Mouse (Mus musculus) spleen, postnatal 36 days (tissue): ENCODE measurements around the gene Tmem37.

ENCODE experiments used
- DNase-seq, 2 experiments: peaks; one replicate each; pipeline ENCODE4 v3.0.0; 2022; ENCODE audit warnings: low spot score in 2 of 2, mixed read lengths in 1 of 2

Gene Tmem37

DNA sequence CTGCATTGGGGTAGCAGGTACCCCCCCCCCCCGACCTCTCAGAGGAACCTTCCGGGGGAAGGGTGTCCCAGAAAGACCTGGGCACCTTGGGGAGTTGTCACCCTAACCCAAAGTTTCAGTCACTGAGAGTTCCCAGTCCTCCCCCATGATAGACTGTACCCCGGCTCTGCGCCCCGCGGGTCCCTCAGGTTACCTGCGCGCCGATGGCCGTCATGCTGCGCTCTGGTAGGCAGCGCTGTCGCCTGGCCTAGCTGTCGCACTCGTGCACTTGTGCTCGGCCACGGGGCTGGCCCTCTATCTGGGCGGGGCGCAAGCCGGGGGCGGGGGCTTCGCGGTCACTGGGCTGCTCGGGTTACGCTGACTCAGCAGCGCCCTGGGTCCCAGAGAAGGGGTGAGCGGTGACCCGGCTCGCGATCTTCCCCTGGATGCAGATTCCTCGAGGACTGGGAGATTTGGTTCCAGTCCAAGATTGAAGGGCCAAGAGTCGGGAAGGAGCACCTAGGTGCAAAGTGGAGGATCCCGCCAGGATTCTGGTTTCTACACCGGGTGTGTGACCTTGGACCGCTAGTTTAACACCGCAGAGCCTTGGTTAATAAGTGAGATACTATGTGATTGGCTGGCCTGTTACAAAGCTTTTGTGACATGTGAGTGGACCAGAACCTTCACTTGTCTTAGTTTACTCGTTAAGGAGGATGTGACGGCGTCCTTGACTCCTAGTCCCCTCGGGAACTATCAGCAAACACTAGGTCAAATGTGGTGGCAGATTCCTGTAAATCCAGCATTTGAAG lies at the start of gene Tmem37:
Gene Tmem37, minus strand, starts transcription at position 556 of the 788 bp plus-strand sequence.
- DNase-seq, result peak; percentile 27 to 30

- DNase-seq, result no peak
These were observed 48.9 kb upstream of the Tmem37 start for GRCm38 (mm10) chr1:120122634-120123383.

GRCm38 (mm10) chr1:120121930-120122530 lies 48.2 kb upstream of the Tmem37 start:
- DNase-seq, result no peak

GRCm38 (mm10) chr1:120120969-120121811 lies 47.3 kb upstream of the Tmem37 start, which contains the start of the genes Dbi and 3110009E18Rik:
Dbi (minus strand) TSS chr1:120121078.
3110009E18Rik (plus strand) TSS chr1:120121187.
- DNase-seq, result peak; percentile 97

DNA sequence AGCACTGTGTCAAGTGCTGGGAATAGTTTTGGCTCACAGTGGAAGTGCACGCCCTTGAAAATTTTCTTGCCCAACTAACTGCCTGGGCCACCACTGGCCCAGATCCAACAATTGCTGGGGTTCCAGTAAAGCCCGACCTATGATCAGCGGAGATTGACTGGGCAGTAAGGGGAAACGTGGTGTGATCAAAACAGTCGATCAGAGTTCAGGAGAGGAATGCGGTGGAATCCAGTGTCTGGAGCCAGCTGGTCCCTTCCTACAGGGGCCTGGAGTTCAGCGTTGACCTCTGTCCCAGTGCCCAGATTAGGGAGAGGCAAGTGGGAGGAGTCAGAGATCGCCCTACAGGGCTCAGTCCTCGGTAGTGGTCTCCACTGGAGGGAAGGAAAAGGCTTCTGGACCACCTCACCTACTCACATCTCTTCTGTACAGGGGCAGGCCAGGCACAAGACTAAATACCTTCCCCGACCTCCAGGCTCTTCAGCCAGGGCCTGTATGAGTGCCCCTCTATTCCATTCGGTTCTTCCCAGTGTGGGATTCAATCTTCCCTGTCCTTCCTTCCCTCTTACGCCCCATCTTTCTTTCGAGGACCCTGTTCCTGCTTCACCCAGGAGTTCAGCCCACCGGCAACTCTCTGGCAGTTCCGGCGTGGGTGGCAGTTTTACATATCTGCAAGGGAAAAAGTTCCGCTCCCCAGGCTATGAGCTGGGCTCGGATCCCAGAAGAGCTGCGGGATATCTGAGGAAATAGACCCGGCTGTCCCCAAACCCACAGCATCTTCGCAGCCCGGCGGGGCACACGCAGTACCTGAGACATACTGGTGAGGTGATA lies 46.5 kb upstream of the Tmem37 start:
- peak in 1 of 2 experiments; percentile 20 for DNase-seq

- DNase-seq, result no peak
These were observed 45.5 kb upstream of the Tmem37 start for GRCm38 (mm10) chr1:120119389-120119788.

GRCm38 (mm10) chr1:120118854-120119253 lies 45.0 kb upstream of the Tmem37 start:
- DNase-seq, result no peak

DNA sequence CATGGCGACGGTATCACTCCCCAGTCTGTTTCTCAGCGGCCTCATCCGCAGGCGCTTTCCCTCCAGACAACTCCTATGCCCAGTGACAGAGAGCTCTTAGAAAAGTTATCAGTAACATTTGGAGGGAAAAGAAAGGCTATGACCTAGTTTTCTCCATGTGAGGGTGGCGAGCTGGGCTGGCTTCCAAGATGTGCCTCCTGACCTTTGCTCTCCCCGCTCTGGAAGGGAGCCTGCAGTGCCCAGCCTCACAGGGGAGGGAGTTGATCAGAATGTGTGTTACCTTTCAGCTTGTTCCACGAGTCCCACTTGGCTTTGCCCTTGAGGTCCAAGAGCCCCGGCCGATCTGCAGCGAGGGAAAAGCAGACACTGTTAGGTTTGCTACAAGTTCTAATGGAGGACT lies 42.2 kb upstream of the Tmem37 start:
- no peak for DNase-seq

DNA sequence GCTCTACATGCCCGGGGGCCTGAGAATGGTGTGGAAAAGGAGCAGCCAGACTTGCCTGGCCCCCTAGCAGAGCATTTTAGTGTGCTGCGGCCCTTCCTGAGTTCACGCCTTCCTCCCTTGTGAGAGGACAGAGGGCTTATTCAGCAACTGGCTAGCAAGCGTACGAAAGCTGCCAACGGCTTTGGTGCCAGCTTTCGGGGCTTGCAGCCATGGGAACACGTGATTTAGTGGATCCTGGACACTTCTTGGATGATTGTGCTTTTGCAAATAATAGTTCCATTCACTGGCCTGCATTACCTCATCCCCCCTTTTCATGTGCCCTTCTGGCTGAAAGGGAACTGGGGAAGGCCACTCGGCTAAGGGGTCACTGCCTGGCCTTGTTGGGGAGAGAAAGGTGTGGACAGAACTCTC lies 41.8 kb upstream of the Tmem37 start:
- no peak for DNase-seq

DNA sequence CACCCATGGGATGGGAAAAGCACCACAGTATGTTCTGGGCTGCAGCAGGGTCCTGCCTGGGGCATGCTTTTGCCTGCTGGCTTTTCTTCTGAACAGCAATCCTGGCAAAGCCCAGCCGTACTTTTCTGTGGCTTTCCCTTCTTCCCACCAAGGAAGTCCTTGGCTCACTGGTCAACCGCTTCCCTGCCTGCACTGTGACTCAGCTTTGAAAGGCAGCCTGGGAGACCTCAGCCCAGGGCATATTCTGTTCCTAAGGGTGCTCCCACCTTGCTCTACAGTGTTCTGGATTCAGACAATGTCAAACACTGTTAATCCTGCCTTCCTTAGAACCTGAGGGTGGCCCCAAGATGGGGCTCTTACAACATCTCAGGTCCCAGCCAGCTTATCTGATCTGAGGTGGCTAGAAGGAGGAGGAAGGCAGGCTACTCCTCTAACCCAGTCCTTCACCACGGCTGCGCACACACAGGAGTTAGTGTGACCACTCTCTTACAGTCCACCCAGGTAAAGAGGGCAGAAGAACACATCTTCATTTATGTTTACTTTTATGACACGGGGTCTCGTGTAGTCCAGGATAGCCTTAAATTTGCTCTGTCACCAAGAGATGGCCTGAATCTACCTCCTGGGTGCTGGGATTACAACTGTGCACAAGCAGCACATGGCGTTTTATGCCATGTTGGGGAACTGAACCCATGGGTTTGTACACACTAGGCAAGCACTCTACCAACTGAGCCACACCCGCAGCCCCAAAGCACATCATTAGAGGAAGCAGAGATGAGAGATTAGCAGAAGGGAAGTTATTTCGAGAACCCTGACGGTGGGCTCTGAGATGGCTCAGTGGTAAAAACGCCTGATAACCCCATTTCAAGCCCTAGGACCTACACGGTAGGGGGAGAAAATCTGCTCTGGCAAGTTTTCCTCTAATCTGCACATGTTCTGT lies 38.6 kb upstream of the Tmem37 start:
- DNase-seq, result no peak

GRCm38 (mm10) chr1:120111766-120112165 lies 37.9 kb upstream of the Tmem37 start:
- DNase-seq, result no peak

DNA sequence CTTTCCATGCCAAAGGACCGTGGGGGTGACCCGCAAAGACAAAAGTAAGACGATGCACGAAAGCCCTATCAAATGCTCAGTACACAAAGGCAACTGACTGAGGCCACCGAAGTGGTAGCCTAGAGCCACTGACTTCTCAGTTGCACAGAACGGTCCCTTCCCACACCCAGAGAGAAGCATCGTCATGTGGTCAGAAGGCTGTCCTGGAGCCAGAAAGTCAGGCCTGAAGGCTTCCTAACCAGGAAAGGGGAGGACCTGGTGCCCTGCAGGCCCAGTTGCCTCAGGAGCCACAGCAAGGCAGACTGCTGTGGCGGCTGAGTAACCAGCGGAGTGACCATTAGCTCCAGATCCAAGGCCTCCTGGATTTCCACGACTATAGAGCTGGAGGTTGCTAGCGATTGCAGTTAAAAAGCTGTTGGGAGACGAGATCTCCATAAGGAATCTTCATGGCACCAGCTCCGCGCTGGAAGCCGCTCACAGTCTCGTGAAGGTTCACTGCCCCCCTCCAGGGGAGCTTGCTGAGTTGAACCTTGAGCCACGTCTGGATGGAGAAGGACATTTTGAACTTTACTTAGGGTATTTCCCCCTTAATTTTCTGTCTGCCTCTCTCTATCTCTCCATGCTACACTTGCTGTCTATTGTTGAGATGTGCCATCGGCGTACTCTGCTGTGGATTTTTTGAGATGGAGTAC lies 36.0 kb upstream of the Tmem37 start:
- DNase-seq, result no peak

DNA sequence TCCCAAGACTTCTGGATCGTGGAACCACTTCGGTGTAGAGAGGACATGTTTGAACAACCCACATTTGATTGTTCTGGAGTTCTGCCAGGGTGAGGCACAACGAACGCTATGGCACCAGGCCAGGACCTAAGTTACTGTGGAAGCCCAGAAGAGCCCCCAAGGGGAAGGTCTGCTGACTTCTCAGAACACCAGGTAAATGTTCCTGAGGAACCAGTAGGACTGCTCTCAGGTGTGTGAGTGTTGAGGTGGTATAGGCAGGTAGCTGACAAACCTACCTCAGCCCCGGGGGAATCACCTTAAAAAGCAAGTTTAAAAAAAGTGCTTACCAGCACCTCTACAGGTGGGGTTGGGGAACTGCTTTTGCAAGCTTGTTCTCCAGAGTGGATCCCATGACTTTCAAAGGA lies 31.7 kb upstream of the Tmem37 start:
- no peak for DNase-seq

DNA sequence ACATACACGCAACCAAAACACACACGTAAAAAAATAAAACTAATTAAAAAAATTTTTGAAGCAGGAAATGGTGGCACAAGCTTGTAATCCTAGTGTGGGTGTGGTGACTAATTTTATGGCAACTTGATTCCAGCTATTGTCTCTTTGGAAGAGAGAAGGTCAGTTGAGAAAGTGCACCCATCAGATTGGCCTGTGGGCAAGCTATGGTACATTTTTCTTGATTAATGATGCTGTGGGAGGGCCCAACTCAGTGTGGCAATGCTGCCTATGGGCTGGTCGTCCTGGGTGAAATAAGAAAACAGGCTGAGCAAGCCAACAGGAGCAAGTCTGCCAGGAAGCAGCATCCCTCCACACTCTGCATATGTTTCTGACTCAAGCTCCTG lies 27.3 kb upstream of the Tmem37 start:
- DNase-seq, result no peak

DNA sequence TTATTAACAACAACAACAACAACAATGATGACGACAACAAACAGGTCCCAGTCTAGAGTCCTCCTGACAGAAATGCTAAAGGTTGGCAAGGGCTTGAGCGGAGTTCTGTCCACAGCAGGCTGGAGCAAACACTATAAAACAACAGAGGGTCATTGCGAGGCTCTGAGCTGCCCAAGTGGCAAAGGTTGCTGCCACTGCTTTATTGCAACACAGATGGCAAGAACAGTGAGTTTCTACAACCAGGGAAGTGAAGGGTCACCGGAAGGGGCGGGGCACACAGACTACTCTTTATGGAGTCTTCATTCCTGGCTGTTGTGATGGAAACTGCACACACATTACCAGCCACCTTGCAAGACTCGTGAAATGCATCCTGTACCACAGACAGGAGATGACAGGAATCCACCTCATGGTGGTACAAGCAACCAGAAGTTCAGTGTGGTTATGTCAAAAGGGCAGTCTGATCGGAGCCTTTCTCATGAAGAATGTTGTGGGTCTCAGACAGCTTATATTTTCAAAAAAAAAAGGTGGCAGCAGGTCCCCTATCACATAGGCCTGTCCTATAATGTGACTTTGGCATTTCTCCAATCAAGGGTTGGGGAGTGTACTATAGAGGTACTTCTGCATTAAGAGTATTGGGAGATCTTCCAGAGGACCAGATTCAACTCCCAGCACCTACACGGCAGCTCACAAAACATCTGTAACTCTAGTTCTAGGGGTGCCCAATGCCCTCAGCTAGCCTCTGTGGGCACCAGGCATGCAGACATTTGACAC lies 26.8 kb upstream of the Tmem37 start:
- no peak for DNase-seq

DNA sequence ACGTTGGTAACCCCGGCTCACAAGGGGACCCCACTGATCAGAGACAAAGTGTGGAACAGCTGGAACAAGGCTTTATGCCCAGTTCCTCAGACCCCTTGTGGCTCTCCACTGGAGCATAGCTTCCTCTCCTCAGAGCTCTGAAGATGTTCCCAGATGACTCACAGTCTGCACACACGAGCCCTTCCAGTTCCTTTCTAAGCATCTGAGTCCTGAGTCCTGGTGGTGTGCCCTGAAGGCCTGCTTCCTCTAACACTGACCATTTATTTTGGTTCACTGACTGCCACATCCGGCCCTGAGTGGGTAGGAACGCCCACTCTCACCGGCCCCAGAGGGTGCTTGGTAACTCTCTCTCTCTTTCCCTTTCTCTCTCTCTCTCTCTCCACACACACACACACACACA lies 25.6 kb upstream of the Tmem37 start:
- DNase-seq, result peak; percentile 67 to 69

DNA sequence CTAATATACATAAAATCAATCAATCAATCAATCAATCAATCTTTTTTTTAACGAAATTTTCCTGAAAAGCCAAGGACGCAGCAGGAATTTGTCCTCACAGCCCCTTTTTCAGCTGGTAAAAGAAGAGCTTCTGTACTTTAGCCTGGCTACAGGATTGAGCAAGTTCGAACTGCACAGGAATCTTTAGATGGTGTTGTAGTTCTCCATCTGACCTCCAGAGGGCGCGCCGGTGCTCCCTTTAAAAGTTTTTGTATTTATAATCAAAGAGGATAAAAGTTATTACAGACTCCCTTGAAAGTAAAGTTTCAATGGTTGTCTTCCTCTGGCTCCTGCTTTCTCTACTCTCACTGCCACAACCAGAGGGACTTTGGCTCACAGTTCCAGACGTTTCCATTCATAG lies 24.5 kb upstream of the Tmem37 start:
- peak in 1 of 2 experiments; percentile 55 for DNase-seq

DNA sequence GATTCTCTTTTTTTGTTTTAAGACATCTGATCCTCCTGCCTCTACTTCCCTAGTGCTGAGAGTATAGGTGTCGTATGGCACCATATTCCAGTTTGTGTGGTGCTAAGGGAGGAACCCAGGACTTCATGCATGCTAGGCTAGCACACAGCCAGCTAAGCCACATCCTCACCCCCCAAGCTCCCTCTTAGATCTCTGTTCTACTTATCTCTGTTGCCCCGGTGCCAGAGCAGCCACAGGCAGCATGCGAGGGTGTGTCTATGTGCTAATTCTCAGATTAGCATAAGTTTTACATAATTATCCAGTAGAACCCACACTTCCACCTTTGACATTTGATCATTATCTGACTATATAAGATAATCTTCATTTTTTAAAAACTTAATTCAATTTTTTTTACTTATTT lies 21.0 kb upstream of the Tmem37 start:
- DNase-seq, result no peak
